Mouse (Mus musculus) adrenal gland, adult (tissue): ENCODE results near the gene Myo10.
"Not testable (repeated sequence)": the region's sequence is repeated elsewhere in the genome, so short reads cannot be mapped to it uniquely, and the experiment has no call there.

Source experiments
- DNase-seq, 2 experiments: peaks; one replicate each; pipeline ENCODE4 v3.0.0; 2022 to 2023; ENCODE audit warnings: low spot score in 1 of 2; ENCODE audit not compliant: inconsistent age in 2 of 2

Gene Myo10

DNA sequence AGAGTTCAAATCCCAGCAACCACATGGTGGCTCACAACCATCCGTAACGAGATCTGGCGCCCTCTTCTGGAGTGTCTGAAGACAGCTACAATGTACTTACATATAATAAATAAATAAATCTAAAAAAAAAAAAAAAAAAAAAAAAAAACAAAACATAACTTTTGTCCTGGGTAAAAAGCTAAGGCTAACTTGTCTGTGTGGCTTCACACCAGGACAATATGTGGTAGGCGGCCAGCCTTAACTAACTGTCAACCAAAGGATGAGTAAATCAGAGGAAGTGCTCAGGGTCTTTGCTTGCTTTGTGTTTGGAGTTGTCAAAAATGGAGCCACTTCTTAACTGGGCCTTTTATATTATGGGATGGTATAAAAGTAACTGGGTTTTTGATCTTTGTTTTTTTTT lies 95.8 kb downstream of the Myo10 start:
- DNase-seq, result not testable (repeated sequence)

DNA sequence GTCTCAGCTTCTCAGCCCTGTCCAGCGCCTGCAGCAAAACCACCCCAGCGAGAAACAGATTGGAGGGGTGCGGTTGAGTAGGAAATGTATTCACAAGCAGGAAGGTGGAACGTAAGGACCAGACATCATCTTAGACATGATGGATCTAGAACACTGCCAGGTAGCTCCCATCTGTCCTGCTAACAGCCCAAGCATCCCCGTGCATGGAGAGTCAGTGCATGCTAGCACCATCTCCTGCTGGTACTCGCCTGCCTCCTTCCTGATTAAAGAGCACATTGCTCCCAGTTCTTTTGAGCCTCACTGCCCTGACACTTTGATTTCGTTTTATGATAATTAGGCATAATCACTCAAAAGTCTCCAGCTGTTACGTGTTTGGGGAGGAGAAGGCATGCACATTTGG lies 96.9 kb downstream of the Myo10 start:
- no peak for DNase-seq

DNA sequence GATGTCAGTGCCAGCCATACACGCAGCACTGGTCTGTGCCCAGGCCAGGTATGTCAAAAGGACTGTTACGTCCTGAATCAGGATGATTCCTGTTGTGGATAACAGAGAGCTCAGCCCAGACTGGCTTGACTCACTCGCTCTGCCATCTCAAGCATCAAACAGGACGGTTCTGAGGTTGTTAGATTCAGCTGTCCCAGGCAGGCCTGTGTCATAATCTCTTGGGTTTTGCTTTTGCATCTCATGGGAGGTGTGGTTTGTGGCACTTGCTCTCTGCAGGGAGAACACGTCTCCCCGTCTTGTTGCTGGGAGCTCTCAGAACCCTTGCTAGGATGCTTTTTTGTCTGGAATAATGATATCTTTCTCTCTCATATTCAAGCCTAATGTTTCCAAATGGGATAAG lies 97.9 kb downstream of the Myo10 start:
- DNase-seq, result no peak

DNA sequence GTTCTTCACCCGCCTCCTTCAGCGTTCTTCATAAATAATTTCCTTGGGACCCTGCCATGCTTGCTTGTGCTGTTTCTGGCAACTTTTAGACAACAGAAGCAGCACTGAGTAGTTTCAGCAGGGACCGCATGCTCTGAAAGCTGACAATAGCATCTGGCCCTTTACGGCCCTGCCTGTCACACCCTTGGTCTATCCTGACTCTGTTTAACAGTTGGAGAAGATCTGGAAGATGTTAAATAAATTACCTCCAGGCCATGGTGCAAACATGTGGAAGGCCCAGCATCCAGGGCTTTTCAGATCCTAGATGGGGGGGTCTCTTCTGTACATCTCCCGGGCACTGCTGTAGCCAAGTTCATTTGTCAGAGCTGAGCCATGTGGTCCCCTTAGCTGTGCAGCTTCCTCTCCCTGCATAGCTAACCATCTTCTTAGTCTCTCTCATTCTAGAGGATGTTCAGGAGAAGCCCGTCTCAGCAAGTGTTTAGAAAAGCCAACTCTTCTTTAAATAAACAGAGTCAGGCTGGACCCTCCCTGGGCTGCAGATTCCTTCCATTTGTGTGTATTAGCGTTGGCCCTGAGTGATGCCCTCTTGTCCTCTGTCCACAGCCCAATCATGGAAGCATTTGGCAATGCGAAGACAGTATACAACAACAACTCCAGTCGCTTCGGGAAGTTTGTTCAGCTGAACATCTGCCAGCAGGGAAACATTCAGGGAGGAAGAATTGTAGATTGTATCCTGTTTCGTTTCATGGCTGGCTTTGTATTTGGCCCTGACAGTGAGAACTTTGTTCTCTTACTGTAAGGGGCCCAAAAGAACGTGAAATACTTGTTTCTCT lies 101.2 kb downstream of the Myo10 start:
- no peak for DNase-seq

DNA sequence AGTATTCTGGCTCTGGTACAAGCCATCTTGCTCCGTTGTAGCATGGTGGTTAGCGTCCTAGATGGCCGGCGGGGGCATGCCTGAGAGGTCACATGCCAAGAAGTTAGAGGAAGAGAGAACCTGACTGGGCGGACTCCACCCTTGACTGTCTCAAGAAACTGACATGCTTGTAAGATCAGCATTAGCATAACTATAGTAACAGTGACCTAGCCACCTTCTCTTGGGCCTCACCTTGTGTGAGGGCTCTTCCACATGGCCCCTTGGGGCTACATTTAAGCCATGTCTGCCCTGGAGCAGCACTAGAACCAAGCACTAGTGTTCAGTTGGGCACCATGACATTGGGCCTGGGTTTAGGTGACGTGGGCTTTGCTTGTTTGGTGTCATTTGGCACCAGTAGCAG lies 102.2 kb downstream of the Myo10 start:
- DNase-seq, result no peak

DNA sequence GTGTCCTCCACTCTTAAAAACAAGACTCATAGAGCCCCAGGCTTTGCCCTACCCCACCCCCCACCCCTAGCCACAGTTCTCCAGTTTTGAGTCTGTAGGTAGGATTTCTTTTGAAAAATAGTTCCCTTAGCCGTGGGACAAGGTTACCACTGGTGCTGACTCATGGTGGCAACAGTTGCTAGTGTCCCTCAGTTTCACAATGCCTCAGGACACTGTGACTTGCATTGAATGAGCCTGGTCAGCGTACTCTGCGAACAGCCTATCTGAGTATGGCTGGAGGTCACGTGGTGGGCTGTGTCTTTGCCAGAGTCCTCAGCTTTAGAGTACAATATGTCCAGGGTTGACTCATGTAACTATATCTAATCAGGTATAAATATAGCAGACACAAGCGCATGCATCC lies 104.5 kb downstream of the Myo10 start:
- DNase-seq, result peak; percentile 86 to 88

DNA sequence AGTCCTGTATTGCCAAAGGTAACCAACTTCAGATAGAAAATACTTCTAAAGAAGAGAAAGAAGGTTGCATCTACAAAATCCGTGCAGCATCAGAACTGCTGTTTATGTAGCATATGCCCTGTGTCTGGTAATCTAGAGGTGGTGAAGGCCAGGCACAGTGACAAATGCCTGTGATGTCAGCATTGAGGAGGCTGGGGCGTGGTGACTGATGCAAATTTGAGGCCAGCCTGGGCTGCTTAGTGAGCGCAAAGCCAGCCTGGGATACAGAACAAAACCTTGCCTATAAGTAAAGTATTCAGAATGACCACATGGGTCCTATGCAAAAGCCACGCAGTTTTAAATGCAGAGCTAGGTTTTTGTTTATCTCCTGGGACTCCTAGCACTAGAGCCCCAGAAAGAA lies 106.2 kb downstream of the Myo10 start:
- DNase-seq, result peak in 1 of 2 experiments; percentile 74

DNA sequence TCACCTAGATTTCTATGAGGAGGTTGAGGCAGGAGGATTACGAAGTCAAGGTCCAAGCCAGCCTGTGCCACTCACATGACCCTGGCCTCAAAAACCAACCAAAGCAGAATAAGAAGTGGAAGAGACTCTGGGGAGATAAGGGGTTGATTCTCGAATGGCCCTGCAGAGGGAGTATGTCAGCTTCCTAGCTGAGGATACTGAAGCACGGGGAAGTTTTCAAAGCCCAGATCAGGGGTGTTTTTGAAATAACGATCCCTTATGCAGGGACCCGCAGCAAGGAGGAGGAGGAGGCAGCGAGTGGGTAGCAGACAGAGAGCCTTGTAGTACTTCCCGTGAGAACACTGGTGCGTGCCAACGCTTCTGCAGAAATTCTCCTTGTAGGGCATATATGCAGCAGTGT lies 108.7 kb downstream of the Myo10 start:
- DNase-seq, result peak in 1 of 2 experiments; percentile 70

DNA sequence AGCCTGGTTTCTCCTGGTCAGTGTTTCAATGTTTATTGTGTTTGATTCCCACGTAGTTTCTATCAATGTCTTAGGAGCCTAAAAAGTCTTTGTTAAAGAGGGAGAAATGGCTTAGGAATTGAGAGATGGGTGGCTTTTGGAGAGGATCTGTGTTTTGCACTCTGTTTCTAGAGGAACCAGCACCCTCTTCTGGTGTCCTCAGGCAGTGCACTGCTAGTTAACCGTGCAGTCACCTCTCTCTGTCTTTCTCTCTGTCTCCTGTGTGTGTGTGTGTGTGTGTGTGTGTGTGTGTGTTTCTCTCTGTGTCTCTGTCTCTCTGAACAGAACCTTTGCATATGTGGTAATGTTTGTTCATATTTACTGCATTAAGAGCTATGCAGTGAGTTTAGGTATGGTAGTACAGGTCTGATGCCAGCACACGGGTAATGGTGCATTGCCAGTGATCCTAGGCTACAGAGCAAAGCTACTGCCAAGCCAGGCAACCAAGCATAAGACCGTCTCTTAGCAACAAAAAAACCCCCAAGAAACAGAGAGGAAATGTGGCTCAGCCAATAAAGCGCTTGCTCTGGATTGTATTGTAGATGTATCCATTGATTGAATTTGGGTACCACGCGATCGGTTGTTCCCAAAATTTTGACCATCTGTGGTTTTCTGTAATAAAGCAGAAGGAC lies 110.6 kb downstream of the Myo10 start:
- peak in 1 of 2 experiments; percentile 62 for DNase-seq

DNA sequence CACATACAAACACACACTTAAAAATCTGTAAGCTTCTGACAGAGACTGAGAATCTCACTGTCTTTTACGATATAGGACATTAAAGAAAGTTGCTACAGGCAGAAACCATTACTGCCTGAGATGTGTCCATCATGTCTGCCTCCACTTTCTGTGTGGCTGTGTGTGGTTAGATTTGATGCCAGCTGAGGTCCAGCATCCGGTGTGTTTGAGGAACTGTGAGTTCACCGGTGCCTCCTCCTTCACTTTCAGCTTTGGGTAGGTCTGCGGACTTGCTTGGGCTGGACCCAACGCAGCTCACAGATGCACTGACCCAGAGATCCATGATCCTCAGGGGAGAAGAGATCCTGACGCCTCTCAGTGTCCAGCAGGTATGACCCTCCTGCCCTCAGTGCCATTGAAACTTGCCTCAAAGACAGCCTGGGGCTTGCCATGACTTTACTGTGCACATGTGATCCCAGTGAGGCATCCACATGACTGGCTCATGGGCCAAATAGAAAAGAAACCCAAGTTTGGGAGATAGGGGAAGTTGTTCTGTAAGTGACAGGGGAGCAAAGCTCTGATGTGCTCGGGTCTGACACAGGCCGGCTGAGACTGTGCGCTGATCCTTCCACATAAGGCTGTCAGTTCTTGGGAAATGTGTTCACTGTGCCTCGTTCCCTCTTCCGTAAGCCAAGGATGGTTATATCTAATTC lies 111.6 kb downstream of the Myo10 start:
- no peak for DNase-seq

DNA sequence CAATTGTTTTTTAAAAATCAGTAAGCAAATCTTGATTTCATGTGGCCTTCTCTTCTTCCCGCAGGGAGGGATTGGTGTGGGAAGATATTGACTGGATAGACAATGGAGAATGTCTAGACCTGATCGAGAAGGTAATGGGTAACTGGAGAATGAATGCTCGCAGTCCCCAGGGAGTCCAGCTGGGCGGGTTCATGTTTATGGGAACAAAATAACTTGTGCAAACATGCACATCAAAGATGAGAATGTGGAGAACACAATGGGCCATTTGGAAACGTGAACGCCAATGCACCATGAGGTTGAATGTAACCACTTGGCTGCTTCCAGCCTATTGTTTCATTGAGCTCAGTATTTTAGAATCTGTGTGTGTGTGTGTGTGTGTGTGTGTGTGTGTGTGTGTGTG lies 114.2 kb downstream of the Myo10 start:
- DNase-seq, result no peak

DNA sequence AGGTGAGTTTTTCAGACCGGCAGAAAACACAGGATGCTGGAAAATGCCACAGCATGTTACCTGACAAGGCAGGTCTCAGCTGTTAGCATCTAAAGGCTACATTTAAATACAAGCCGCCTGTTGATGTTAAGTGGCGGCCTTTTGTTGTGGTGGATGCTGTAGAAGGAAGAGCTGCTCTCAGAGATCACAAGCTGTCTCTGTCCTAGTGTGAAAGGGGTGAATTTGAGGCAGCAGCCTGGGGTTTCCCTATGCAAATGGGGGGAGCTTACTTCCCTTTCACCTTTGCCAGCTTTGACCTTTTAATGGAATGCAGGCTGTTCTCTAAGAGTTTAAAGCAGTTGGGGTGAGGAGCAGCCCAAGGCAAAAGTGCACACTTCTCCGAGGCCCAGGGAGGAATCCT lies 117.9 kb downstream of the Myo10 start:
- no peak for DNase-seq

DNA sequence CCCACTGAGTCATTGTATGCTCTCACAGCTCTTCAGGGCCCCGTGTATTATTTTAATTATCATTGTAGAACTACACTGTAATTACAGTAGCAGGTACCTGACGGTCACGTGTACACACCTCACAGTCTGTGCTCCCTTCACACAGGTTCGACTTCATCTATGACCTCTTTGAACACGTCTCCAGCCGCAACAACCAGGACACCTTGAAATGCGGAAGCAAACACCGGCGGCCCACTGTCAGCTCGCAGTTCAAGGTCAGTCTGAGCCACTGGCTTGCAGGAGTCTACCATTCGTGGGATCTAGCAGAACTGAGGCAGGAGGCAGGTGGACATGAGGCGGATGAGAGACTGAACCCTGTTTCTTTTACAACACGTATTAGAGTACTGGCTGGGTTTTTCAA lies 119.9 kb downstream of the Myo10 start:
- no peak for DNase-seq

DNA sequence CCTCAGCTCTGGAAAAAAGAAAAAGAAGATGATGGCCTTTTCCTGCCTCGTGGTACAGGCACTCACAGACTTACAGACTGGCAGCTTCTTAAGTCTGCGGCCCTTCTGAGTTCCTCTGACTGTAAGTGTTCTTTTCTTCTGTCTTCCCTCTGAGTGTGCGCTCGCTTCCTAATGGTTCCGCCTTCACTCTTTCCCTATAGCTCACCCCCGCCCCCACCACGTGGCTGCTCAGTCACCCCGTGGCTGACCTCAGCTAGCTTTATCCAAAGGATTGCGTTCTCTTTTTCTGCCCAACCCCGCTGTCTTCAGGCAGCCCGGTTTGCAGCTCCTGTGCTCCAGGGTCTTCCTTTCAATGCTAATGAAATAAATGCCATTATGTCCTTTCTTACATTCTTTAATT lies 129.2 kb downstream of the Myo10 start:
- DNase-seq, result no peak

DNA sequence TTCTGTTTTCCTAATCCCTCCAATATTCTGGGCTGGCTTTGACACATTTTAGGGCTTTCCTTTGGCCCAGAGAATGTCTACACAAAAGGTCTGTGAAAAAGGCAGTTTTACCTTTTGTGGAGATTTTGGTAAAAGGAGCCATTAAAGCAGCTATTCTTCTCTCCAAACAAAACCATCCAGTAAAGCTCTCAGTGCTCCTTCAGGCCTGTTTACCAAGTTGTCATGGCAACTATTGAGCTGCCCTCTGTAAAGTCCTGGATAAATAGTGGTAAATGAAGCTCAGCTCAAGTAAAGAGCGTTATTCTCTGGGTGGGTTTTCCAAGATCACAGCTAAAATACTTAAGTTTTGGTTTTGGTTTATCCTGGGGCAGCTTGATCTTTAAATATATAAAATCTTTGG lies 130.3 kb downstream of the Myo10 start:
- DNase-seq, result no peak

DNA sequence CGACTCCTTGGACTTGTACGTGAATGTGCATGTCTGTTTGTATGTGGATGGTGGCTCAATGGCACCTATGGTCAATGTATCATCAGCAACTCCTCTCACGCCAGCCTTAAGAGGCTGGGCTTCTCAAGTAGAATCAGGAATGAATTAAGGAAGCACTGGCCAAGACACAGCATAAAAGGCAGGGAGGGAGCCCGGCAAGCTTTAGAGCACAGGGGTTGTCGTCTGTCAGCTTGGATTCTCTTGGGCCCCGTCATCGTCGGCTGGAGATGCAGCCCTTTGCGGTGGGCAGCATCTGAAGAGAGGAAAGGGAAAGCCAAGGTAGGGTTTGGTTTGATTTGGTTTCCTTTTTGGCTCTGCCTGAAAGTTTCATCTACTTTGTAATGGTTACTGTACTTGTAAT lies 130.7 kb downstream of the Myo10 start:
- no peak for DNase-seq

DNA sequence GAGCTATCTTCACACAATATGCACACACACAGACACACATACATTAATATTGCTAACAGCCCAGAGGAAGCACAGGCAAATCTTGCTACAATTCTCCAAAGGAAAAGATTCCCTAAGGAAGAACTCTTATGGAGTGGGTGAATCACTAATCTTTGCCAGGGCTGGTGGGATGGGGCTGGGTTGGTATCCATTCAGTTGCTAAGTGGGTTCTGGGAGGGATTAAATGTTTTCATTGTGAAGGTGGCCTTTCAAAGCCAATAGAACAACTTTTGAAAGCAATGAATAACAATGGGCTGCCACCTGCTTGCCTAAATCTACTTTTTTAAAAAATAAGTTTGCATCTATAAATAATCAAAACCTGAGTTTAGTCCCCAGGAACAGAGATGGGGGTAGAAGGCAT lies 131.6 kb downstream of the Myo10 start:
- no peak for DNase-seq

DNA sequence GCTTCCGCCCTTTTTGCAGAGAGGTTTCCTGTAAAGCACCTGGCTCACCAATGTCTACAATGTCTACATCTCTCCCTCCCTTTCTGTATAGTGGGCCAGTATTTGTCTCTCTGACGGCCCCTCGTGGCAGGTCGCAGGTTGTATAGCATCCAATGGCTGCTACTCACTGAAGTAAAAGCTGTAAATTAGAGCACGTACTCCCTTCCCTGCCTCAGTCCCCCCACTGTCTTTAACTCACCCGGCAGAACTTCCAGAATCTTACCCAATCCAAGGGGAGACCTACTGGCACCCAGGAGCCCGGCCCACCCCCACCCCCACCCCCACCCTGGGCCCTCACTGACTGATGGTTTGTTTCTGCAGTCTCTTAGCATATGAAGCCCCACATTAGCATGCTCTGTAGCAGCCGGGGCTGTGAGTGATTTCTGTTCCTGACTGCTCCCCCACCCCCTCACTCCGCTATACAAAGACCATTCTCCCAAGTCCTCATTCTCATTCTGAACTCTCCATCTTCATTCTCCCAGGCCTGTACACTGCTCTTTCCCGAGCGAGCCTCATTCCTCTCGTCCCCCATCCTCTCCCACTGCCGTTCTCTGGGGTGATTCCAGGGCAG lies 132.1 kb downstream of the Myo10 start:
- no peak for DNase-seq

DNA sequence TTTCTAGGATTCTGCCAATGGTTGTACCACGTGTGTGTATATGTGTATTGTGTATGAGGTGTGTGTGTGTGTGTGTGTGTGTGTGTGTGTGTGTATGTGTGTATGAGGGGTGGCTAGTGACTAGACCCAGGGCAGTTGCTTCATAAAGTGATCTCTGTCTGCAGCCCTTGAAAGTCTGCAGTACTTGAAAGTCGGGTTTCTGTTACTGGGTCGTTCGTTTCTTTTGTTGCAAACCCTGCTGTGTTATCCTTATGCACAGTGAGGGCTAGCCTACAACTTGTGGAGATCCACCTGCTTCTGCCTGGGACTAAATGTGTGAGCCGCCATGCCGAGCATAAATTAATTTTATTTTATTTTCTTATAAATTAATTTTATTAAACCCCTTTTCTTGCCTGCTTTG lies 133.2 kb downstream of the Myo10 start:
- DNase-seq, result no peak

DNA sequence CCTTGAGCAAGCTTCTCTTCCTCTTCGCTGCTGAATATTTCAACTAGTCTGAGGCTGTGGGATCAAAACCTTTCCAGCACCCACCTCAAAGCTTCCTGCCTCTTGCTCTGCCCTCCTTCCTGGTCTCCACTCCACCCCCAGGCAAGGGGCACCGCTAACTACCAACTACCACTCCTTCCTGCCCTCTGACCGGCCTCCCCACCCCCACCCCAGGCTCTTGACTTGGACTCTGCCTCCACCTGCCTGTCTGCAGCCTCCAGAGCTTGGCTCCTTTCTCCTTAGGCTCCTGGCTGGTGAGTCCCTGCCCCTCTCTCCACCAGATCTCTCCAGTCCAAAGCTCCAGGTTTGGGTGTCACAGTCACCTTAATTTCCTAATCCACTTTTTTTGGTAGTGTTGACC lies 133.7 kb downstream of the Myo10 start:
- DNase-seq, result no peak

DNA sequence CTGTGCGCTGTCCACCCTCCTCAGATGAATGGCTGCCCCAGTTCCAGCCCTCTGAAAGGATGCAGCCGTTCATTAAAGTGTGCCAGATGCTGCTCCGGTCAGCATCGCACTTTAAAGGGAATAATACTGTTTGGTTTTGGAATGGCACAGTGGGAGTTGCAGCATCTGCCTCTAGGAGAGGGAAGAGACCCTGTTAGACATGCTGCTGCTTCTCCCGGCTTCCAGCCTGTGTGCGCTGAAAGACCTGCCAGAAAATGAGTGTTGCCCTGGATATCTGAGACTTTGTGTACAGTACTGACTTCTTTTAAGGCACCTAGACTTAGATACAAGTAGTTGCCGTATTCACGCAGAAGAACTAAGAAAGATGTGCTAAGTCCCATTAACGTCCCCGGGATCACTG lies 135.7 kb downstream of the Myo10 start:
- DNase-seq, result no peak
